Mouse (Mus musculus) testis, adult 2 months (tissue): Measurements from ENCODE around the gene Kremen1.

Experiments used
- CTCF ChIP-seq: fragments of 200-500 bp; IDR thresholded peaks from 2 replicates; pipeline ENCODE4 v1.5.1; 2012; ENCODE audit warnings: low read depth, mild to moderate bottlenecking, inconsistent platforms, low read length, moderate library complexity; ENCODE audit not compliant: control insufficient read depth, insufficient read depth, insufficient replicate concordance
- POLR2A ChIP-seq: fragments of 200-500 bp; IDR thresholded peaks from 2 replicates; pipeline ENCODE4 v1.6.1; 2012; ENCODE audit warnings: low read depth, mild to moderate bottlenecking, inconsistent platforms, low read length, moderate library complexity; ENCODE audit not compliant: control insufficient read depth

GRCm38 (mm10) chr11:5252727-5253126 is 8.6 kb downstream of the Kremen1 start:
- no peak for TF ChIP-seq CTCF
- TF ChIP-seq POLR2A, result no peak
